Mouse (Mus musculus) midbrain, embryonic 10.5 days (tissue): ENCODE data around the gene Tmem198. TPM values are rescaled to one million over a fixed set of nuclear protein-coding genes. Genes with fewer than 3 reads are reported as not detected.

ENCODE experiments used
- DNase-seq: peaks from one replicate; pipeline ENCODE4 v3.0.0-alpha.2; 2017; ENCODE audit warnings: low spot score
- H3K27ac ChIP-seq: fragments of 300-500 bp; sonication (generic); replicated peaks from 2 replicates; pipeline ENCODE4 v1.5.1; 2016; ENCODE audit warnings: mild to moderate bottlenecking
- H3K27me3 ChIP-seq: fragments of 300-500 bp; sonication (generic); 2 replicates; pipeline ENCODE4 v1.6.1; 2016; ENCODE audit warnings: low read depth, mild to moderate bottlenecking; ENCODE audit not compliant: poor library complexity, severe bottlenecking
- H3K36me3 ChIP-seq: fragments of 300-500 bp; sonication (generic); 2 replicates; pipeline ENCODE4 v1.6.1; 2016; ENCODE audit warnings: mild to moderate bottlenecking, moderate library complexity
- H3K4me1 ChIP-seq: fragments of 300-500 bp; sonication (generic); 2 replicates; pipeline ENCODE4 v1.6.1; 2016
- H3K4me3 ChIP-seq: fragments of 300-500 bp; sonication (generic); 2 replicates; pipeline ENCODE4 v1.5.1; 2016; ENCODE audit warnings: mild to moderate bottlenecking, moderate library complexity
- H3K9me3 ChIP-seq: fragments of 300-500 bp; sonication (generic); replicated peaks from 2 replicates; pipeline ENCODE4 v1.6.1; 2016; ENCODE audit warnings: mild to moderate bottlenecking
- whole genome bisulfite sequencing: fragments of 180-500 bp; shearing (Covaris S2); methylation state at CpG from one replicate; pipeline ENCODE4 v1.1.7; 2016; 5-methylcytosine and 5-hydroxymethylcytosine counted together
- polyA plus RNA-seq: library from polyadenylated mRNA; unstranded; fragments of >200 nt; fragmentation: Nextera tagmentation; extraction: Ambion mirVana; gene quantifications from 2 replicates; pipeline ENCODE4 v1.2.1, GENCODE M21; 2016

The Tmem198 gene
- polyA plus RNA-seq, 1 experiment from 2014 or later: 9.9 TPM

GRCm38 (mm10) chr1:75458025-75458788, 21.1 kb upstream of the Tmem198 start:
- H3K9me3 ChIP-seq: no peaks in the 10 kb centered on the region
- 2% methylated on average over 35 of the region's 42 CpGs for WGBS
- H3K4me1 ChIP-seq: peaks cover 70% of the 10 kb centered on the region
- peak overlapping the region; percentile 85 for H3K27ac ChIP-seq
- DNase-seq: peak; percentile 78
- H3K36me3 ChIP-seq: no peaks in the 10 kb centered on the region
- peaks cover 89% of the 10 kb centered on the region for H3K27me3 ChIP-seq
- peak overlapping the region; percentile 53 for H3K4me3 ChIP-seq

- Histone ChIP-seq H3K27ac (peak overlapping the region; percentile 85), H3K36me3 (no peaks in the 10 kb centered on the region), H3K27me3 (peaks cover 84% of the 10 kb centered on the region), H3K4me1 (peaks cover 70% of the 10 kb centered on the region), H3K4me3 (peak overlapping the region; percentile 53), H3K9me3 (no peaks in the 10 kb centered on the region)
- 16% methylated on average over 23 of the region's 23 CpGs for WGBS
- DNase-seq: no peak
Observed at GRCm38 (mm10) chr1:75458789-75459684, 20.3 kb upstream of the Tmem198 start.

- Histone ChIP-seq H3K4me3 (no peak overlapping the region), H3K27me3 (peaks cover 84% of the 10 kb centered on the region), H3K36me3 (no peaks in the 10 kb centered on the region), H3K4me1 (peaks cover 71% of the 10 kb centered on the region), H3K27ac (no peak overlapping the region), H3K9me3 (no peaks in the 10 kb centered on the region)
- no peak for DNase-seq
- WGBS: 83% methylated on average over 7 of the region's 7 CpGs
Observed at GRCm38 (mm10) chr1:75460297-75460696, 19.0 kb upstream of the Tmem198 start.

GRCm38 (mm10) chr1:75462636-75463035, 16.7 kb upstream of the Tmem198 start:
- Histone ChIP-seq H3K27ac (no peak overlapping the region), H3K4me3 (no peak overlapping the region), H3K27me3 (peaks cover 82% of the 10 kb centered on the region), H3K36me3 (no peaks in the 10 kb centered on the region), H3K9me3 (no peaks in the 10 kb centered on the region), H3K4me1 (peaks cover 62% of the 10 kb centered on the region)
- WGBS: 40% methylated on average over 1 of the region's 1 CpGs
- no peak for DNase-seq

GRCm38 (mm10) chr1:75463652-75464204, 15.6 kb upstream of the Tmem198 start:
- Histone ChIP-seq H3K4me1 (peaks cover 56% of the 10 kb centered on the region), H3K9me3 (no peaks in the 10 kb centered on the region), H3K36me3 (no peaks in the 10 kb centered on the region), H3K4me3 (no peak overlapping the region), H3K27me3 (peaks cover 78% of the 10 kb centered on the region), H3K27ac (peak overlapping the region; percentile 53; the same call in 1 of the 2 replicates)
- WGBS: 68% methylated on average over 5 of the region's 5 CpGs
- DNase-seq: no peak

GRCm38 (mm10) chr1:75467215-75467927, 12.0 kb upstream of the Tmem198 start:
- DNase-seq: peak; percentile 85

GRCm38 (mm10) chr1:75469287-75469825, 10.0 kb upstream of the Tmem198 start:
- 82% methylated on average over 17 of the region's 17 CpGs for WGBS
- Histone ChIP-seq H3K27ac (no peak overlapping the region), H3K27me3 (peaks cover 70% of the 10 kb centered on the region), H3K9me3 (no peaks in the 10 kb centered on the region), H3K4me1 (peaks cover 27% of the 10 kb centered on the region), H3K4me3 (no peak overlapping the region), H3K36me3 (peaks cover 25% of the 10 kb centered on the region)
- no peak for DNase-seq

More at GRCm38 (mm10) chr1:75467215-75467927, 12.0 kb upstream of the Tmem198 start:
- H3K36me3 ChIP-seq: peaks cover 5% of the 10 kb centered on the region
- H3K27me3 ChIP-seq: peaks cover 64% of the 10 kb centered on the region
- 6% methylated on average over 14 of the region's 14 CpGs for WGBS
- H3K27ac ChIP-seq: peak overlapping the region; percentile 67
- H3K4me3 ChIP-seq: no peak overlapping the region
- H3K9me3 ChIP-seq: no peaks in the 10 kb centered on the region
- H3K4me1 ChIP-seq: peaks cover 46% of the 10 kb centered on the region

- no peak overlapping the region for H3K4me3 ChIP-seq
- H3K9me3 ChIP-seq: no peaks in the 10 kb centered on the region
- 91% methylated on average over 11 of the region's 11 CpGs for WGBS
- H3K27ac ChIP-seq: no peak overlapping the region
- H3K4me1 ChIP-seq: peaks cover 31% of the 10 kb centered on the region
- H3K36me3 ChIP-seq: peaks cover 50% of the 10 kb centered on the region
- peaks cover 56% of the 10 kb centered on the region for H3K27me3 ChIP-seq
- DNase-seq: no peak
Observed at GRCm38 (mm10) chr1:75476441-75476840, 2.9 kb upstream of the Tmem198 start.

GRCm38 (mm10) chr1:75477264-75477965, 1.9 kb upstream of the Tmem198 start:
- 14% methylated on average over 35 of the region's 35 CpGs for WGBS

GRCm38 (mm10) chr1:75477966-75478290, 1.4 kb upstream of the Tmem198 start:
- DNase-seq: no peak
- H3K4me3 ChIP-seq: peak overlapping the region; percentile 94
- 60% methylated on average over 3 of the region's 3 CpGs for WGBS
- peaks cover 37% of the 10 kb centered on the region for H3K4me1 ChIP-seq
- H3K27me3 ChIP-seq: peaks cover 60% of the 10 kb centered on the region
- H3K9me3 ChIP-seq: no peaks in the 10 kb centered on the region
- H3K36me3 ChIP-seq: peaks cover 46% of the 10 kb centered on the region
- H3K27ac ChIP-seq: 0 out of 2 replicates have a peak overlapping the region, but pooled peaks have one; percentile 89

More at GRCm38 (mm10) chr1:75477264-75477965, 1.9 kb upstream of the Tmem198 start:
- Histone ChIP-seq H3K4me3 (peak overlapping the region; percentile 94), H3K36me3 (peaks cover 46% of the 10 kb centered on the region), H3K27ac (no peak overlapping the region; the same call in 1 of the 2 replicates), H3K27me3 (peaks cover 58% of the 10 kb centered on the region), H3K9me3 (no peaks in the 10 kb centered on the region), H3K4me1 (peaks cover 32% of the 10 kb centered on the region)
- peak; percentile 84 for DNase-seq

- Histone ChIP-seq H3K27me3 (peaks cover 61% of the 10 kb centered on the region), H3K4me3 (peak overlapping the region; percentile 94), H3K27ac (peak overlapping the region; percentile 89), H3K9me3 (no peaks in the 10 kb centered on the region), H3K4me1 (peaks cover 38% of the 10 kb centered on the region), H3K36me3 (peaks cover 46% of the 10 kb centered on the region)
- 0% methylated on average over 24 of the region's 25 CpGs for WGBS
- peak; percentile 67 for DNase-seq
Observed at GRCm38 (mm10) chr1:75478497-75478896, 835 bp upstream of the Tmem198 start.
